Mouse (Mus musculus) ES-E14 (cell line): ENCODE measurements around the gene Cryl1. TPM values are rescaled to one million over a fixed set of nuclear protein-coding genes. Genes with fewer than 3 reads are reported as not detected.

Source experiments
- DNase-seq: peaks from one replicate; pipeline ENCODE4 v3.0.0-alpha.2; 2013; ENCODE audit warnings: low read depth, low spot score
- H3K27ac ChIP-seq: 2 replicates; pipeline ENCODE4 v1.5.1; 2012; ENCODE audit warnings: low read depth, mild to moderate bottlenecking, low read length, moderate library complexity, mixed read lengths; ENCODE audit not compliant: poor library complexity, insufficient read depth, severe bottlenecking
- H3K36me3 ChIP-seq: 2 replicates; pipeline ENCODE4 v1.6.1; 2012; ENCODE audit warnings: mild to moderate bottlenecking, low read length, moderate library complexity, mixed read lengths; ENCODE audit not compliant: control insufficient read depth, poor library complexity, insufficient read depth, severe bottlenecking
- H3K4me1 ChIP-seq, 2 experiments: fragments of 150-350 bp in 1 of 2; sonication (generic) in 1 of 2; 2 replicates each; pipeline ENCODE4 v1.6.1; 2012; ENCODE audit warnings: low read length in 2 of 2, mild to moderate bottlenecking in 1 of 2, mixed read lengths in 1 of 2; ENCODE audit not compliant: control insufficient read depth in 2 of 2, insufficient read depth in 2 of 2, poor library complexity in 1 of 2
- H3K4me3 ChIP-seq, 2 experiments: fragments of 150-350 bp in 1 of 2; sonication (generic) in 1 of 2; 2 replicates each; pipeline ENCODE4 v1.5.1; 2012; ENCODE audit warnings: low read length in 2 of 2, low read depth in 1 of 2, mild to moderate bottlenecking in 1 of 2, mixed read lengths in 1 of 2; ENCODE audit not compliant: insufficient read depth in 1 of 2, poor library complexity in 1 of 2, severe bottlenecking in 1 of 2
- H3K9ac ChIP-seq: 2 replicates; pipeline ENCODE4 v1.6.1; 2012; ENCODE audit warnings: low read depth, mild to moderate bottlenecking, low read length, mixed read lengths; ENCODE audit not compliant: poor library complexity, insufficient read depth, severe bottlenecking
- H3K9me3 ChIP-seq: fragments of 150-350 bp; sonication (generic); 2 replicates; pipeline ENCODE4 v1.6.1; 2012; ENCODE audit warnings: low read depth, mild to moderate bottlenecking, low read length; ENCODE audit not compliant: control insufficient read depth, insufficient read depth
- CHD2 ChIP-seq: IDR thresholded peaks from 2 replicates; pipeline ENCODE4 v1.6.1; 2014; ENCODE audit warnings: mild to moderate bottlenecking, low read depth, low read length, inconsistent platforms
- HCFC1 ChIP-seq: IDR thresholded peaks from 2 replicates; pipeline ENCODE4 v1.6.1; 2012; ENCODE audit warnings: low read length, inconsistent platforms, borderline replicate concordance; ENCODE audit not compliant: insufficient read depth
- MAFK ChIP-seq: IDR thresholded peaks from 2 replicates; pipeline ENCODE4 v1.6.1; 2014; ENCODE audit warnings: mild to moderate bottlenecking, low read depth, low read length, inconsistent platforms; ENCODE audit not compliant: insufficient read depth
- ZC3H11A ChIP-seq: IDR thresholded peaks from 2 replicates; pipeline ENCODE4 v1.6.1; 2012; ENCODE audit warnings: low read depth, mild to moderate bottlenecking, inconsistent platforms, low read length, borderline replicate concordance
- ZNF384 ChIP-seq: IDR thresholded peaks from 2 replicates; pipeline ENCODE4 v1.6.1; 2012; ENCODE audit warnings: low read depth, low read length, inconsistent platforms
- in situ Hi-C, 2 experiments: fragments of 600-800 bp; cut with MboI; formaldehyde crosslinking; loops; one replicate each; pipeline ENCODE4 v1.15.1; 2025; ENCODE audit warnings: low sequenced_read_pairs in 2 of 2, inconsistent platforms in 1 of 2; ENCODE audit not compliant: unreplicated experiment in 2 of 2
- total RNA-seq: library from RNA; depleted of rRNA; stranded (reverse); fragments of 300-350 nt; gene quantifications from 2 replicates; pipeline ENCODE4 v1.2.3, GENCODE M21; 2012

The Cryl1 gene
- total RNA-seq, 1 experiment, result 4.1 TPM

DNA sequence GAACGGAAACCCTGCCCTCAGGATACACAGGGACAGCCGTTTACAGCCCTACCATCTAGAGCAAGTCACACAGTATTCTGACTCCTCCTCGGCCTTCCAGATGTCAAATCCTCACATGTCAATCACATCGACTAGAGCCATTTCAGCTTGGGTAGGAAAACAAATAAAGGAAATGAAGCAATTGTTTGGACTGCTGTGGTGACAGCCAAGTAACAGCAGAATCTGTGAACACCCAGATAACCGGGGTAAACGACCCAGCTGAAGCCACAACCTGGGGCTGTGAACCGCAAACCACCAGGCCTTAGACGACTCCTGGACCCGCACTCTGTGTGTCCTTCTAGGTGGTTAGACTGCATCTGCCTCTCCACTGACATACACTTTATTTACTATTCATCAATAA lies 23.1 kb downstream of the Cryl1 start:
- no peak overlapping the region for H3K4me3 ChIP-seq
- H3K4me1 ChIP-seq, result no peaks in the 10 kb centered on the region
- H3K36me3 ChIP-seq, result no peaks in the 10 kb centered on the region
- in situ Hi-C loops, result no loop called here
- no peak for DNase-seq
- H3K9me3 ChIP-seq, result no peaks in the 10 kb centered on the region
- TF ChIP-seq CHD2, result no peak
- TF ChIP-seq ZNF384, result no peak
- no peak for TF ChIP-seq ZC3H11A
- TF ChIP-seq MAFK, result no peak
- TF ChIP-seq HCFC1, result no peak
- H3K27ac ChIP-seq, result no peak overlapping the region; the same call in 1 of the 2 replicates
- H3K9ac ChIP-seq, result no peak overlapping the region

DNA sequence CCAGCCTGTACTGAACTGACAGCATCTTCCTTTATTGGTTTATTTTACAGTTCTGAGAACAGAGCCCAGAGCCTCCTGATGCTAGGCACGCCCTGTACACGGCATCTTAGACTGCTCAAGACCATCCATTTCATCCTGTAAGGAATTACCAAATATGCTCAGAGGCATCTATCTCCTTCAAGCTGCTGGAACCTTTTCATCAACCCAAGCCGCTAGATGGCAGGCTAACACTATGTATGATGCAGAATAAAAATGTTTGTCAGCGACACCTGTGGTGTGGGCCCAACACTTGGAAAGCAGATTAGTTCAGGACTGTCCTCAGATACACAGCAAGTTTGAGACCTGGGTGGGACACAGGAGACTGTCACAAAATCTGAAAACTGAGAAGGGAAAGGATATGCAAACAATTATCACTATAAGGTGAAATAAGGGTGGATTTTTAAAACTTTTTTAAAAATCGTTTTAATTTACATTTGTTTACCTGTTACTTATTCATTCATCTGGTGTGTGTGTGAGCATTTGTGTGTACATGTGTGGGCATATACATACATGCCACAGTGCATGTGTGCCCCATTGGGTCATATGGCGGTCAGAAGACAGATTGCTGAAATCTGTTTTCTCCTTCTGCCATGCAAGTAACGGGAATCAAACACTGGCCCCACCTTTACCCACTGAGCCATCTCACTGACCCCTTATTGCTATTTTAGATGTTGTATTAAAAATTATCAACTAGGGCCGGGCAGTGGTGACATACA lies 25.8 kb downstream of the Cryl1 start:
- H3K36me3 ChIP-seq, result no peaks in the 10 kb centered on the region
- no peak overlapping the region for H3K27ac ChIP-seq
- TF ChIP-seq HCFC1 (no peak), MAFK (no peak), ZC3H11A (no peak), CHD2 (no peak), ZNF384 (no peak)
- DNase-seq, result peak; percentile 65
- no peak overlapping the region for H3K4me3 ChIP-seq
- no peaks in the 10 kb centered on the region for H3K4me1 ChIP-seq
- in situ Hi-C loops, result no loop called here
- H3K9me3 ChIP-seq, result no peaks in the 10 kb centered on the region
- no peak overlapping the region for H3K9ac ChIP-seq

DNA sequence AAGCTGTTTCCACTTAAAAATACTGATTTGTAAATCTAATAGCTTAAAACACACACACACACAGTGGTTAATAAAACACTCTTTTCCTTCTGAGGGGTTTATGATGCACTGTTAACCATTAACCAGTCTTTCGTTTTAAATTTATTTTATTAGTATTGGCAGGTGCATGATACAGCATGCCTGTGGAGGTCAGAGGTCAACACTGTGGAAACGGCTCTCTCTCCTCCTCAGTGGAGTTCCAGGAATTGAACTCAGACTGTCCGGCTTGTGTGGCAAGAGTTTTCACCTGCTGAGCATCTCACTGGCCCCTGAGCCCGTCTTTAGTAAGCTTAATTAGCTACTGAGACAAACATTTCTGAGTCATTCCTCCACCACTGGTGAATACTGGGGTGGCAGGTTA lies 31.0 kb downstream of the Cryl1 start:
- no peaks in the 10 kb centered on the region; a peak in 2 of 4 replicates for H3K4me1 ChIP-seq
- H3K9me3 ChIP-seq, result no peaks in the 10 kb centered on the region
- no peak overlapping the region for H3K27ac ChIP-seq
- in situ Hi-C loops, result no loop called here
- DNase-seq, result no peak
- no peaks in the 10 kb centered on the region for H3K36me3 ChIP-seq
- H3K9ac ChIP-seq, result no peak overlapping the region
- H3K4me3 ChIP-seq, result no peak overlapping the region
- TF ChIP-seq ZC3H11A, result no peak

DNA sequence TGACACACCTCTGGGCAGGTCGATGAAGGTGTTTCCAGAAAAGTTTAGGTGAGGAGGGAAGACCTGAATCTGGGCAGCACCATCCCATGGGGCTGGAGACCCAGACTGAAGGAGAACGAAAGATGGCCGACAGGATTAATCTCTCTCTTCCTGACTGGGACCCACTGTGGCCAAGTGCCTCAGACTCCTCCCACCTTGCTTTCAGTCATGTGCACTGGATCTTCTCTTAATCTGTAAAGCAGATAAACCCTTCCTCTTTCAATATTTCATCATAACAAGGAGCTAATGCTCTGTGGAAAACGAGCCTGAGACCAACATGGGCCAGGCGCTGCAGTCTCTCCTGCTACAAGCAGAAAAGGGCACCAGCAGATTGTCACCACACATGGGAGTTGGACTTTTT lies 31.6 kb downstream of the Cryl1 start:
- no peaks in the 10 kb centered on the region; a peak in 2 of 4 replicates for H3K4me1 ChIP-seq
- H3K4me3 ChIP-seq, result no peak overlapping the region
- DNase-seq, result no peak
- TF ChIP-seq CHD2 (no peak), ZC3H11A (no peak), ZNF384 (no peak), HCFC1 (no peak), MAFK (no peak)
- H3K9me3 ChIP-seq, result no peaks in the 10 kb centered on the region
- H3K36me3 ChIP-seq, result no peaks in the 10 kb centered on the region
- in situ Hi-C loops, result no loop called here
- H3K9ac ChIP-seq, result no peak overlapping the region
- H3K27ac ChIP-seq, result no peak overlapping the region

DNA sequence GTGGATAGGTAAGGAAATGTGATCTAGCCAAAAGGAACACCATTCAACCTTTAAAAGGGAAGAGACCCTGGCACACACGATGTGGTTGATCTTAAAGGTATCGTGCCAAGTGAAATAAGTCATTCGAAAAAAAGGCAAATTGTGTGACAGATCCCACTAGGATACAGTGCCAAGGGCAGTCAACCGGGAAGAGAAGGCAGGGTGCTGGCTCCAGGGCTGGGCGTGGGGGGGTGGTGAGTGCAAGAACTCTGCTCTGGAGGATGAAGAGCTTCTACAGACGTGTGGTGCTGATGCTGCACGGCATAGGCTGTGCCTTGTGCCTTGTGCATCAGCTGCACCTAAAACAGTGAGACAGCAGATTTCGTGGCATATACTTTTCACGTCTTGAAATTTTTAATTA lies 33.0 kb downstream of the Cryl1 start:
- in situ Hi-C loops, result no loop called here
- no peaks in the 10 kb centered on the region; a peak in 2 of 4 replicates for H3K4me1 ChIP-seq
- no peaks in the 10 kb centered on the region for H3K36me3 ChIP-seq
- no peak overlapping the region for H3K9ac ChIP-seq
- H3K9me3 ChIP-seq, result no peaks in the 10 kb centered on the region
- no peak overlapping the region for H3K4me3 ChIP-seq
- no peak for TF ChIP-seq CHD2
- TF ChIP-seq ZNF384, result no peak
- TF ChIP-seq MAFK, result no peak
- no peak for TF ChIP-seq ZC3H11A
- no peak for TF ChIP-seq HCFC1
- DNase-seq, result no peak
- no peak overlapping the region for H3K27ac ChIP-seq
